In genomic region chr5:146963118-146963936, GRCm38 (mm10) we compare ENCODE assay signal across 1 mouse cellular context.
TF ChIP-seq lines count a peak whose summit lies in the region.

TSS of gene Mtif3 (minus strand) at chr5:146963800.

TF ChIP-seq in MEL, 35 proteins besides CTCF, POLR2A, EP300 and RAD21 (continued from another document):
- no peak for TF ChIP-seq GATA1 (IDR thresholded peaks at IDR 0.05; ENCODE audit: low read depth, low read length)
- peak; percentile 60 for TF ChIP-seq NRF1 (IDR thresholded peaks at IDR 0.05; ENCODE audit: insufficient read depth, low read depth, low read length, poor library complexity, severe bottlenecking)
- TF ChIP-seq USF2 (IDR thresholded peaks at IDR 0.05; ENCODE audit: borderline replicate concordance in 1 of 2, insufficient read depth in 1 of 2, low read depth in 1 of 2, low read length in 2 of 2), result no peak
- no peak for TF ChIP-seq TAL1 (IDR thresholded peaks at IDR 0.05; ENCODE audit: low read length)
- TF ChIP-seq ETS1 (IDR thresholded peaks at IDR 0.05; ENCODE audit: low read depth, low read length), result no peak
- no peak; the same call in 1 of the 2 replicates for TF ChIP-seq ZNF384 (IDR thresholded peaks at IDR 0.05; ENCODE audit: low read depth, low read length)
- no peak for TF ChIP-seq SMC3 (IDR thresholded peaks at IDR 0.05; ENCODE audit: low read depth, low read length)
TF ChIP-seq in MEL: peak in this region for 16.
